Mouse (Mus musculus) erythroblast, embryonic 14.5 days (primary cell): ENCODE data around the gene Tada3.

Source experiments
- GATA1 ChIP-seq: IDR thresholded peaks from 2 replicates; pipeline ENCODE4 v1.6.1; 2012; ENCODE audit warnings: low read length, inconsistent platforms, mixed read lengths
- TAL1 ChIP-seq: IDR thresholded peaks from 3 replicates; pipeline ENCODE4 v1.6.1; 2012; ENCODE audit warnings: low read length, inconsistent platforms, mixed read lengths

GRCm38 (mm10) chr6:113410001-113410400 lies 32.3 kb upstream of the Tada3 start:
- TF ChIP-seq GATA1 (no peak), TAL1 (no peak)
